Mouse (Mus musculus): ENCODE data around the gene Maml1. TPM values are rescaled to one million over a fixed set of nuclear protein-coding genes. Genes with fewer than 3 reads are reported as not detected.
A peak's percentile ranks its signal among the peaks of the same experiment; 100 is the strongest.

The Maml1 gene
- polyA plus RNA-seq, 1 experiment from 2014 or later, result 7.7 TPM

- Histone ChIP-seq H3K27ac (no peak overlapping the region), H3K9me3 (replicated peaks) (no peaks in the 10 kb centered on the region), H3K36me3 (no peaks in the 10 kb centered on the region), H3K27me3 (ENCODE audit: low read depth, poor library complexity, severe bottlenecking) (no peaks in the 10 kb centered on the region), H3K4me1 (peaks cover 42% of the 10 kb centered on the region), H3K4me3 (no peak overlapping the region)
- 52% methylated on average over 2 of the region's 2 CpGs for WGBS
- DNase-seq (ENCODE audit: low spot score), result peak; percentile 27
Measured at GRCm38 (mm10) chr11:50219833-50220232, 72.3 kb downstream of the Maml1 start.

- WGBS, result 73% methylated on average over 4 of the region's 4 CpGs
- H3K27me3 ChIP-seq (ENCODE audit: low read depth, poor library complexity, severe bottlenecking), result no peaks in the 10 kb centered on the region
- H3K9me3 ChIP-seq (replicated peaks), result no peaks in the 10 kb centered on the region
- no peak overlapping the region for H3K4me3 ChIP-seq
- H3K4me1 ChIP-seq, result peaks cover 33% of the 10 kb centered on the region
- no peaks in the 10 kb centered on the region for H3K36me3 ChIP-seq
- H3K27ac ChIP-seq, result no peak overlapping the region
- no peak for DNase-seq (ENCODE audit: low spot score)
Measured at GRCm38 (mm10) chr11:50217811-50218210, 74.3 kb downstream of the Maml1 start.

DNA sequence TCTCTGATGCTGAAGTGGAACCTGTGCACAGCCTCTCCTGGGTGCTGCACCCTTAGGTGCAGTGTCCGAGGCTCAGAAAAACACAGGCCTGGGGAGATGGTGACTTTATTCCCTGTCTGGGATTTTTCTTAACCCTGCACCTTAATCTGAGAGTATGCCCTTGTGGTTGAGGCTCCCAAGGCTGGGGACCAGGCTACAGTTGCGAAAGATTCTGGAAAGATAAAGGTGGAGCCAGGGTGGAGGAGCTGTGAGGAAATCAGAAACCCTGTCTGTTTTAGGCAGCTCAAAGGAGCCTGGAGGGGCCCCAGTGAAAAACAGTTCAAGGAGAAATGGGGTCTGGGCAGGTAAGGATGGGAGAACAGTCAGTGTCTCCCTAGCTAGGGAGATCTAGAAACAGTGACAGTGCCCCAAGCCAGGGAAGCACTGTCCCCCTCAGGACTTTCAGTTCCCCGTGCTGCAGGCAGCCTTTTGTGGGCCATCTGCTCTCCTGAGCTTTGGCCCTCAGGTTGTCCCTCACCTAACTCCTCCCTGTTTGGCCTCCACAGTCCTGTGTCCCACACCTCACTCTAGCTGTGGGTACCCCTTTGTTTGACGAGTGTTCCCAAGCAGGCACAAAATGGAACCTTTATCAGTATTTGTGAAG, 75.3 kb downstream of the Maml1 start:
- Histone ChIP-seq H3K36me3 (no peaks in the 10 kb centered on the region), H3K27me3 (ENCODE audit: low read depth, poor library complexity, severe bottlenecking) (no peaks in the 10 kb centered on the region), H3K27ac (peak overlapping the region; percentile 19; the same call in 1 of the 2 replicates), H3K4me1 (peaks cover 32% of the 10 kb centered on the region), H3K4me3 (no peak overlapping the region), H3K9me3 (replicated peaks) (no peaks in the 10 kb centered on the region)
- DNase-seq (ENCODE audit: low spot score), result no peak
- 72% methylated on average over 4 of the region's 4 CpGs for WGBS

- no peaks in the 10 kb centered on the region for H3K27me3 ChIP-seq (ENCODE audit: low read depth, poor library complexity, severe bottlenecking)
- no peak for DNase-seq (ENCODE audit: low spot score)
- no peak overlapping the region for H3K27ac ChIP-seq
- H3K9me3 ChIP-seq (replicated peaks), result no peaks in the 10 kb centered on the region
- peaks cover 38% of the 10 kb centered on the region for H3K4me1 ChIP-seq
- no peak overlapping the region for H3K4me3 ChIP-seq
- 15% methylated on average over 9 of the region's 9 CpGs for WGBS
- H3K36me3 ChIP-seq, result no peaks in the 10 kb centered on the region
Measured at GRCm38 (mm10) chr11:50215633-50216032, 76.5 kb downstream of the Maml1 start.

GRCm38 (mm10) chr11:50214631-50215030, 77.5 kb downstream of the Maml1 start:
- H3K9me3 ChIP-seq (replicated peaks), result no peaks in the 10 kb centered on the region
- WGBS, result 91% methylated on average over 6 of the region's 6 CpGs
- H3K27ac ChIP-seq, result no peak overlapping the region
- H3K4me3 ChIP-seq, result no peak overlapping the region
- DNase-seq (ENCODE audit: low spot score), result no peak
- H3K4me1 ChIP-seq, result peaks cover 38% of the 10 kb centered on the region
- H3K27me3 ChIP-seq (ENCODE audit: low read depth, poor library complexity, severe bottlenecking), result no peaks in the 10 kb centered on the region
- no peaks in the 10 kb centered on the region for H3K36me3 ChIP-seq

DNA sequence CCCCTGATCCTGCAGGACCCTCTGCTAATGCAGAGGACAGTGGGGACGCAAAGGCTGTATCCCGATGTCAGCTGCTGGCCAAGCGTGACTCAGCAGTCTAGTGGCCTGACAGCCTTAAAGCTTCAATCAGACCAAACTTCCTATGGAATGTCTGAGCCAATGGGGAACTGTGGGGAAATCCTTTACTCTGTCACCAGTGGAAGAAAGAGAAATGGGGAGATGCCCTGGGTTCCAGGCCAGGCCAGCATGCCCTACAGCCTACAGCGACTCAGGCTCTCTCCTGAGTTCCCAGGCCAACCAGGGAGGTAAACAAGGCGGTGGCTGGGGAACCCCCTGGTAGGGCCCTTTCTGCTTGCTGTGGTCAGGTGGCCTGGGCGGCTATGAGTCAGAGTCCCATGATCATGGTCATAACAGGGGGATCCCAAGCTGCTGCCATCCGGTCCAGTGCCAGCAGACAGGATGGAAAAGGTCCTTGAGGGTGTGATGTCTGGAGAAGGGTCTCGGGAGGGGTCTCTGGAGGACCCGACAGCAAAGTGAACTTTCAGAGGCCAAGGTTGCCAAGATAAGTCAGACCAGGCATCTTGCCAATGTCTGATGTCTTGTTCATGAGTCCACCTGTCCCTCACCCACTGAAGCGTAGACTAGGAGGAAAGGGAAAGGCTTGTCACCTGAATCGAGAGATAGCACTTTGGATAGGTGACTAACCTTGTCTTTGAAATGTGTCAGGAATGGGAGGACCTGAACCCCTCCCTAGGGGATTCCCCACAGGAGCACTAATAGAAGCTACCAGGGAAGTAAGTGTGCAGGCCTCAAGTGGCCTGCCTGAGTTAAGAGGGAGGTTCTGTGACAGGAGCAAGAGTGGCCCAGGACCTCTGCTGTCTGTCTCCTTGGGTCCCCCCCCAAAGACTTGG, 79.0 kb downstream of the Maml1 start:
- 70% methylated on average over 11 of the region's 11 CpGs for WGBS
- no peak for DNase-seq (ENCODE audit: low spot score)
- Histone ChIP-seq H3K9me3 (replicated peaks) (no peaks in the 10 kb centered on the region), H3K27me3 (ENCODE audit: low read depth, poor library complexity, severe bottlenecking) (no peaks in the 10 kb centered on the region), H3K27ac (no peak overlapping the region), H3K36me3 (peaks cover 1% of the 10 kb centered on the region; the same call in 1 of the 2 replicates), H3K4me1 (peaks cover 38% of the 10 kb centered on the region), H3K4me3 (no peak overlapping the region)

GRCm38 (mm10) chr11:50212060-50212739, 79.9 kb downstream of the Maml1 start:
- Histone ChIP-seq H3K27ac (no peak overlapping the region), H3K4me1 (peaks cover 33% of the 10 kb centered on the region), H3K27me3 (ENCODE audit: low read depth, poor library complexity, severe bottlenecking) (no peaks in the 10 kb centered on the region), H3K36me3 (peaks cover 10% of the 10 kb centered on the region), H3K9me3 (replicated peaks) (no peaks in the 10 kb centered on the region), H3K4me3 (no peak overlapping the region)
- DNase-seq (ENCODE audit: low spot score), result no peak
- 76% methylated on average over 3 of the region's 3 CpGs for WGBS

GRCm38 (mm10) chr11:50211322-50212059, 80.6 kb downstream of the Maml1 start:
- Histone ChIP-seq H3K27ac (peak overlapping the region; percentile 94; the same call in 1 of the 2 replicates), H3K4me1 (peaks cover 27% of the 10 kb centered on the region), H3K27me3 (ENCODE audit: low read depth, poor library complexity, severe bottlenecking) (no peaks in the 10 kb centered on the region), H3K9me3 (replicated peaks) (no peaks in the 10 kb centered on the region), H3K4me3 (peak overlapping the region; percentile 87), H3K36me3 (peaks cover 17% of the 10 kb centered on the region)
- DNase-seq (ENCODE audit: low spot score), result no peak
- WGBS, result 90% methylated on average over 3 of the region's 3 CpGs

DNA sequence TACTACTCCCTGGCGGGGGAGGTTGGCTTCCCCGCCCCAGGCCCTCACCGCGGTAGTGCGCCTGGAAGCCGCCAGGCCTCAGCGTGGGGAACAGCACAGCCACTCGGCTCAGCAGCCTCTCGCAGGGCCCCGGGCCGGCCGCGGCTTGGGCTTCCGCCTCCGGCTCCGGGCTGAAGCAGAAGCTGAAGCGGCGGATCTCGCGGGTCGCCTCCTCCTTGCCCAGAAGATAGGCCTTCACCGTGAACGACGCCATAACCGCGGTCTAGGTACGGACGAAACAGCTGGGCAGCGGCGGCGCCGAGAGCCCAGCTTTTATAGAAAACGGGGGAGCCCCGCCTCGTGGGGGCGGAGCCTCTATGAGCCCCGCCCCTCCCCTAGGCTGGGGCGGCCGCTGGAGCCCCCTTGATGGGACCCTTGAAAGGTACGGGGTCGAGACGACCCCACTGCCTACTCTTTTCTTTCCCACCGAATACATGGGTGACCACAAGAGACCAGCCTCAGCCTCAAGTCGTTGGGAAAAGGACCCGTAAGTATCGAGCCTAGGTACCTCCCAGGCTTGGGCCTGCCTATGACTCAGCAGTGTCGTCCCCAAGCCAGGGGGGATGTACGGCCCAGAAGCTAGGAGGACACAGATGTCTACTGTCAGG, 81.5 kb downstream of the Maml1 start, which contains the start of the genes Sqstm1 and Mgat4b:
Gene Sqstm1, minus strand, starts transcription at position 323 of the 647 bp plus-strand sequence.
Gene Mgat4b, plus strand, starts transcription at position 386 of the 647 bp plus-strand sequence.
- H3K36me3 ChIP-seq, result peaks cover 26% of the 10 kb centered on the region
- H3K27ac ChIP-seq, result peak within 1 kb of the TSS; percentile 94
- DNase-seq (ENCODE audit: low spot score), result peak; percentile 90
- no peaks in the 10 kb centered on the region for H3K9me3 ChIP-seq (replicated peaks)
- H3K4me3 ChIP-seq, result peak within 1 kb of the TSS; percentile 87
- no peaks in the 10 kb centered on the region for H3K27me3 ChIP-seq (ENCODE audit: low read depth, poor library complexity, severe bottlenecking)
- WGBS, result under 1% methylated on average over 48 of the region's 48 CpGs
- peaks cover 18% of the 10 kb centered on the region for H3K4me1 ChIP-seq

DNA sequence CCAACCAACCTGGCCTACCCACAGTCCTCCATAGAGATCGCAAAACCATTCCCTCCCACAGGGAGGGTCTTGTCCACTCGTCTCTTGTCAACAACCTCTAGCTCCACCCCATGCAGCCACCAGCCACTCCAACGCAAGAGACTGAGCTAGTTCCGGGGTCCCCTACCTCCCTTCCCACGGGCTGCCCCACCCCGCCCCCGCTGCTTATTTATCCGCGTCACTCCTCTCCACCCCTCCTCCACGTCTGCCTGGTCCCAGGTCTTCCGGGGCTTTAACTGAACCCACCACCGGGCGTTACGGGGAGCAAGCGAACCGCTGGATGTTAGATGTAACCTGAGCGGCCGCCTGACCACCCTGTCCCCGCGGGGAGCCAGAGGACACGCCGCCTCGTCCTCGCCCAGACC, 82.0 kb downstream of the Maml1 start:
- Histone ChIP-seq H3K4me3 (peak overlapping the region; percentile 87), H3K36me3 (peaks cover 31% of the 10 kb centered on the region), H3K27ac (peak overlapping the region; percentile 94), H3K27me3 (ENCODE audit: low read depth, poor library complexity, severe bottlenecking) (no peaks in the 10 kb centered on the region), H3K4me1 (peaks cover 13% of the 10 kb centered on the region), H3K9me3 (replicated peaks) (no peaks in the 10 kb centered on the region)
- WGBS, result 1% methylated on average over 24 of the region's 24 CpGs
- no peak for DNase-seq (ENCODE audit: low spot score)

GRCm38 (mm10) chr11:50208039-50208438, 84.1 kb downstream of the Maml1 start:
- DNase-seq (ENCODE audit: low spot score), result no peak
- Histone ChIP-seq H3K9me3 (replicated peaks) (no peaks in the 10 kb centered on the region), H3K27me3 (ENCODE audit: low read depth, poor library complexity, severe bottlenecking) (no peaks in the 10 kb centered on the region), H3K4me1 (peaks cover 9% of the 10 kb centered on the region), H3K36me3 (peaks cover 51% of the 10 kb centered on the region), H3K27ac (no peak overlapping the region), H3K4me3 (no peak overlapping the region)
- 95% methylated on average over 5 of the region's 5 CpGs for WGBS

DNA sequence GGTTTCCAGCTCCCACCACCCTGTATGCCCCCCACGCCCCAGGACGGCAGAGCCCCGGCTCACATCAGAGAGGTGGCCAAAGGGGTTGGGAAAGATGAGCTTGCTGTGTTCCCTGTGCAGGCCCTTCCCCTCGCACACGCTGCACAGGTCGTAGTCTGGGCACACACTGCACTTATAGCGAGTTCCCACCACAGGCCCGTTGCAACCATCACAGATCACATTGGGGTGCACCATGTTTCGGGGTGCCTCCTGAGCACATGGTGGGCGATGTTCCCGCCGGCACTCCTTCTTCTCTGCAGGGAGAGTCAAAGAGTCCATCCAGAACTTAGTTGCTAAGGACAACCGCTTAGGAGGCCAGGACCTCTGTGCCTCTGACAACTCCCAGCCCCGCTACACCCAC, 84.8 kb downstream of the Maml1 start:
- Histone ChIP-seq H3K27me3 (ENCODE audit: low read depth, poor library complexity, severe bottlenecking) (no peaks in the 10 kb centered on the region), H3K4me1 (peaks cover 6% of the 10 kb centered on the region), H3K27ac (no peak overlapping the region), H3K9me3 (replicated peaks) (no peaks in the 10 kb centered on the region), H3K4me3 (no peak overlapping the region), H3K36me3 (peaks cover 58% of the 10 kb centered on the region)
- WGBS, result 97% methylated on average over 14 of the region's 14 CpGs
- DNase-seq (ENCODE audit: low spot score), result no peak

Measured in limb, embryonic 10.5 days (tissue).